Mouse (Mus musculus) thymus, adult 2 months (tissue): ENCODE measurements around the gene Nell1.

Source experiments
- CTCF ChIP-seq: fragments of 200-500 bp; IDR thresholded peaks from 2 replicates; pipeline ENCODE4 v1.5.1; 2012; ENCODE audit warnings: mild to moderate bottlenecking, control low read depth, low read length, moderate library complexity, borderline replicate concordance; ENCODE audit not compliant: control insufficient read depth, poor library complexity, insufficient read depth; ENCODE audit errors: extremely low read depth
- POLR2A ChIP-seq: fragments of 200-500 bp; IDR thresholded peaks from 2 replicates; pipeline ENCODE4 v1.6.1; 2012; ENCODE audit warnings: mild to moderate bottlenecking, low read length, control low read depth, moderate library complexity; ENCODE audit not compliant: control insufficient read depth, poor library complexity, insufficient read depth; ENCODE audit errors: extremely low read depth

- no peak for TF ChIP-seq CTCF
- TF ChIP-seq POLR2A: no peak
Measured at GRCm38 (mm10) chr7:50150838-50151237, 176.2 kb downstream of the Nell1 start.
